Mouse (Mus musculus): ENCODE results near the gene Srsf9.

Srsf9 gene

GRCm38 (mm10) chr5:115359851-115360372 is 32.9 kb downstream of the Srsf9 start:
- in situ Hi-C loops (cut with MboI; ENCODE audit: low pct_unique_long_range_greater_than_20kb in 1 of 2, low sequenced_read_pairs in 2 of 2, unreplicated experiment in 1 of 2), result loop anchor here in 1 of 2 experiments (5.0 kb wide), 1 partner anchor 97 kb away; no protein-coding TSS in a partner anchor

GRCm38 (mm10) chr5:115362216-115362615 is 35.2 kb downstream of the Srsf9 start:
- in situ Hi-C loops (cut with MboI; ENCODE audit: low pct_unique_long_range_greater_than_20kb in 1 of 2, low sequenced_read_pairs in 2 of 2, unreplicated experiment in 1 of 2), result no loop called here

GRCm38 (mm10) chr5:115362819-115363714 is 36.1 kb downstream of the Srsf9 start:
- in situ Hi-C loops (cut with MboI; ENCODE audit: low pct_unique_long_range_greater_than_20kb in 1 of 2, low sequenced_read_pairs in 2 of 2, unreplicated experiment in 1 of 2), result no loop called here

GRCm38 (mm10) chr5:115364782-115365181 is 37.8 kb downstream of the Srsf9 start:
- in situ Hi-C loops (cut with MboI; ENCODE audit: low pct_unique_long_range_greater_than_20kb in 1 of 2, low sequenced_read_pairs in 2 of 2, unreplicated experiment in 1 of 2), result loop anchor here in 1 of 2 experiments (5.0 kb wide), 1 partner anchor 38 kb away; no protein-coding TSS in a partner anchor

GRCm38 (mm10) chr5:115371736-115372135 is 44.8 kb downstream of the Srsf9 start:
- in situ Hi-C loops (cut with MboI; ENCODE audit: low pct_unique_long_range_greater_than_20kb in 1 of 2, low sequenced_read_pairs in 2 of 2, unreplicated experiment in 1 of 2), result no loop called here

GRCm38 (mm10) chr5:115373441-115374203 is 46.6 kb downstream of the Srsf9 start:
- in situ Hi-C loops (cut with MboI; ENCODE audit: low pct_unique_long_range_greater_than_20kb in 1 of 2, low sequenced_read_pairs in 2 of 2, unreplicated experiment in 1 of 2), result no loop called here

GRCm38 (mm10) chr5:115374204-115374820 is 47.3 kb downstream of the Srsf9 start:
- in situ Hi-C loops (cut with MboI; ENCODE audit: low pct_unique_long_range_greater_than_20kb in 1 of 2, low sequenced_read_pairs in 2 of 2, unreplicated experiment in 1 of 2), result no loop called here

GRCm38 (mm10) chr5:115375436-115375835 is 48.5 kb downstream of the Srsf9 start:
- in situ Hi-C loops (cut with MboI; ENCODE audit: low pct_unique_long_range_greater_than_20kb in 1 of 2, low sequenced_read_pairs in 2 of 2, unreplicated experiment in 1 of 2), result loop anchor here (5.0 kb wide), 1 partner anchor 67 kb away; no protein-coding TSS in a partner anchor

- in situ Hi-C loops (cut with MboI; ENCODE audit: low pct_unique_long_range_greater_than_20kb in 1 of 2, low sequenced_read_pairs in 2 of 2, unreplicated experiment in 1 of 2), result loop anchor here (5.0 kb wide), 1 partner anchor 63 kb away; no protein-coding TSS in a partner anchor
Observed at GRCm38 (mm10) chr5:115378882-115379281, 51.9 kb downstream of the Srsf9 start.
